Mouse (Mus musculus) intestine, embryonic 16.5 days (tissue): Measurements from ENCODE around the gene C130026I21Rik. TPM values are rescaled to one million over a fixed set of nuclear protein-coding genes. Genes with fewer than 3 reads are reported as not detected.
"Not testable (repeated sequence)": the region's sequence is repeated elsewhere in the genome, so short reads cannot be mapped to it uniquely, and the experiment has no call there.

Experiments used
- ATAC-seq: fragments of 200-750 bp; cut with Nextera tagmentation; 2 replicates; pipeline ENCODE4 v1.8.0; 2017; ENCODE audit warnings: moderate TSS enrichment, moderate library complexity
- H3K27ac ChIP-seq: fragments of 300-500 bp; sonication (generic); 2 replicates; pipeline ENCODE4 v1.5.1; 2014; ENCODE audit warnings: mild to moderate bottlenecking, low read length
- H3K27me3 ChIP-seq: fragments of 300-500 bp; sonication (generic); replicated peaks from 2 replicates; pipeline ENCODE4 v1.6.1; 2014; ENCODE audit warnings: low read length, control low read depth, mixed read lengths; ENCODE audit not compliant: control insufficient read depth, insufficient read depth
- H3K36me3 ChIP-seq: fragments of 300-500 bp; sonication (generic); 2 replicates; pipeline ENCODE4 v1.6.1; 2014; ENCODE audit warnings: low read length, control low read depth; ENCODE audit not compliant: control insufficient read depth, insufficient read depth
- H3K4me1 ChIP-seq: fragments of 300-500 bp; sonication (generic); 2 replicates; pipeline ENCODE4 v1.6.1; 2014; ENCODE audit warnings: low read length, control low read depth, mixed read lengths; ENCODE audit not compliant: control insufficient read depth, insufficient read depth
- H3K4me2 ChIP-seq: fragments of 300-500 bp; sonication (generic); 2 replicates; pipeline ENCODE4 v1.6.1; 2014; ENCODE audit warnings: low read depth, low read length, control low read depth
- H3K4me3 ChIP-seq: fragments of 300-500 bp; sonication (generic); 2 replicates; pipeline ENCODE4 v1.5.1; 2014; ENCODE audit warnings: mild to moderate bottlenecking, low read length
- H3K9ac ChIP-seq: fragments of 300-500 bp; sonication (generic); 2 replicates; pipeline ENCODE4 v1.6.1; 2014; ENCODE audit warnings: low read depth, low read length
- H3K9me3 ChIP-seq: fragments of 300-500 bp; sonication (generic); 2 replicates; pipeline ENCODE4 v1.6.1; 2016; ENCODE audit warnings: low read length, control low read depth; ENCODE audit not compliant: control insufficient read depth
- WGBS: fragments of 180-500 bp; shearing (Covaris S2); extraction: QIAGEN DNeasy Blood & Tissue Kit; methylation state at CpG from one replicate; pipeline ENCODE4 v1.1.7; 2014; 5-methylcytosine and 5-hydroxymethylcytosine counted together
- polyA plus RNA-seq: library from polyadenylated mRNA; unstranded; fragments of >200 nt; fragmentation: Nextera tagmentation; extraction: Ambion mirVana; gene quantifications from 2 replicates; pipeline ENCODE4 v1.2.1, GENCODE M21; 2015

The C130026I21Rik gene
- polyA plus RNA-seq, 1 experiment from 2014 or later, result 0.33 TPM

DNA sequence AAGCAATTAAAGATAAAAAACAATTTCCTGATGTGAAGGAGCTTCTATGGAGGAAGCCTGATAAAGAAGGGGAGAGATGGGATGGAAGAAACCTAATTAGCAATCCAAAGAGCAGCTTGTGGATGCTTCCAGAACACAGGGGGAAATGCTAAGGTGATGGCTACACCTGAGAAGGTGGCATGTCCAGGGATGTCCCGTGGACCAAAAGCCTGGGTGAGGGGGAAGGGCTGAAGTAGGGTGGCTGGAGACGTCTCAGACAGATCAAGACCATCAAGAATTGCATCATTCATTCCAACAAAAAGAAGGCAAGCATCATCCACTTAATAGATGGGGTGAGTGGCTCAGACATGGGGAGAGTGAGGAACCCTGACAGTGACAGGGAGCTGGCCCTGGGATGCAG, 27.3 kb downstream of the C130026I21Rik start:
- not testable (repeated sequence) for H3K27ac ChIP-seq, H3K4me3 ChIP-seq, H3K9ac ChIP-seq, H3K27me3 ChIP-seq, H3K36me3 ChIP-seq, H3K9me3 ChIP-seq, H3K4me2 ChIP-seq, ATAC-seq, H3K4me1 ChIP-seq
- 71% methylated on average over 2 of the region's 2 CpGs for WGBS

DNA sequence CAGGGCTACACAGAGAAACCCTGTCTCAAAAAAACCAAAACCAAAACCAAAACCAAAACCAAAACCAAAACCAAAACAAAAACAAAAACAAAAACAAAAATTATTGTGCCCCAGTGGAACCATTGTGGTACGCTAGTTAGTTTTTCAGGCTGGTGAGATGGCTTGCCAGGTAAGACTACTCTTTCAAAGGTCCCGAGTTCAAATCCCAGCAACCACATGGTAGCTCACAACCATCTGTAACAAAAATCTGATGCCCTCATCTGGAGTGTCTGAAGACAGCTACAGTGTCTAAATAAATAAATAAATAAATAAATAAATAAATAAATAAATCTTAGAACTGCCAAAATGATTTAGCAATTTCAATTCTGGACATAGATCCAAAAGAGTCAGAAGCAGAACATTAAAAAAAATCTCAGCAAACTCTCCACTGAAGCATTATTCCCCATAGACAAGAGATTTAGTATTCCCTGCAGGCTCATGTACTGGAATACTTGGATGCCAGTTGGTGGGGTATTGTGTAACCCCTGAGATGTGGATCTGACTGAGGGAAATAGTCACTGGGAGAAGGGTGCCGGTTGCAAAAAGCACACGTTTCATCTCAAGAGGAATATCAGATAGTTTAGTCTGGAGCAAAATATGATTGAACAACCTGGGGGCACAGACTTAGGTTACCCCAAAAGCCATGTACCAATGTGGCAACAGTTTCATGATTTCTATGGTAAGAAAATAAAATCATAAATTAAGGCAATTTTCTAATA, 31.2 kb downstream of the C130026I21Rik start:
- not testable (repeated sequence) for H3K4me3 ChIP-seq, H3K4me2 ChIP-seq, H3K36me3 ChIP-seq, H3K9me3 ChIP-seq, H3K9ac ChIP-seq, H3K4me1 ChIP-seq, ATAC-seq, H3K27ac ChIP-seq, H3K27me3 ChIP-seq
- WGBS, result 77% methylated on average over 4 of the region's 4 CpGs

DNA sequence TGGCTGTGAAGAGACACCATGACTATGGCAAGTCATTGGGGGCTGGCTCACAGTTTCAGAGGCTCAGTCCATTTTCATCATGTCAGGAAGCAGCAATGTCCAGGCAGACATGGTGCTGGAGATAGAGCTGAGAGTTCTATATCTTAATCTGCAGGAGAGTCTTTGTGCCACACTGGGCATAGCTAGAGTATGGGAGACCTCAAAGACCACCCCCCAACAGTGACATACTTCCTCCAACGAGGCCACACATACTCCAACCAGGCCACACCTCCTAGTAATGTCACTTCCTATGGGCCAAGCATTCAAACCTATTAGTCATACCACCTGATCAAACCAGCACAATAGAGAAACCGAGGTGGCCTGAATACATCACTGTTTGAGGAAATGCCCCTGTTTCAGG, 63.8 kb downstream of the C130026I21Rik start:
- not testable (repeated sequence) for H3K9ac ChIP-seq, H3K4me3 ChIP-seq, H3K36me3 ChIP-seq, H3K27me3 ChIP-seq, H3K27ac ChIP-seq, H3K4me1 ChIP-seq, H3K9me3 ChIP-seq, H3K4me2 ChIP-seq, ATAC-seq
- WGBS, result 42% methylated on average over 1 of the region's 2 CpGs

DNA sequence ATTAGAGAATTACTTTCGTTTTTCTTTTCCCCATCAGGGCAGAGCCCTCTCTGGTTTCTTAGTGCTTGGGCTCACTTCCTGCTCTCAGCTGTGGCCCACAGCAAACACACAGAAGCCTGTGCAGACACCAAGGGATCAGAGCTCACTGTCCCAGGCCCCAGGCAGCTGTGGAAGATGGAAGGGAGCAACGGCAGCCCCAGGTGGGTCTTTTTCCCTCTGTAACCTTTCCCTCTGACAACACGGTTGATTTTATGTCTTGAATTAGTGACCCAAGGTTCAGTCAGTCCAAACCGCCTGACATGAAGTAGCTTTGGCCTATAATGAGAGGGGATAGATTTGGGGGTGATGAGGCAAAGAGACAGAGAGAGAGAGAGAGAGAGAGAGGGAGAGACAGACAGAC, 70.8 kb downstream of the C130026I21Rik start:
- ATAC-seq, H3K4me1 ChIP-seq, H3K4me2 ChIP-seq, H3K27me3 ChIP-seq, H3K9ac ChIP-seq, H3K4me3 ChIP-seq, H3K9me3 ChIP-seq, H3K36me3 ChIP-seq, H3K27ac ChIP-seq: not testable (repeated sequence)
- WGBS, result 81% methylated on average over 3 of the region's 4 CpGs

DNA sequence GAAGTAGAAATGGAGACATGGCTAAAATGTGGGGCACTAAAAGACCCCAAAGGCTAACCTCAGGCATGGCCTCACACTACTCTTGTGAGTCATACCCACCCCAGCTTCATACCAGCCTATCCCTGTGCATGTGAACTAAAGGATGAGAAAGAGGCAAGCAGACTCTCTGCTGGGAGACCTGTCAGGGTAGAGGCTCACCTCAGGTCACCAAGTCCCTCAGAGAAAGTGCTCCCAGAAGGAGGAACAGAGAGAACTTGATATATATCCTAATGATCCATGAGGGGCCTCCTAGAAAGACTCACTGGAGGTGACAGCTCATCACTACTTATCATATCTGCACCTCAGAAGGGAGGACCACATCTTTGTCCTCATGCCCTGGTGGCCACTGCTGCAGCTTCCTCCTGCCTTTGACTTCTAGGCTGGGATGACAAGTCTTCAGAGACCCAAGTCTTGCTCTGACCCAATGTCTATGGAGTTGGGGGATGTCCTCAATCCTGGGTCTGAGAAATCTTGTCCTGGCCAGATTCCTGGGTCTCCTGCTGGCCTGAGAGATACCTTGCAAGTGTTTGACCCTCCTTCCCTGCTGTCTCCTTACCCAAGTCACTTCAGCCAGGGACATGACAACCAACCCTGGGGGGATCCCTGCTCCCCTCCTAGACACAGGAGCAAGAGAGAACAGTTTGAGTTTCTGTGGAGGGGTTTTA, 71.6 kb downstream of the C130026I21Rik start:
- not testable (repeated sequence) for H3K4me1 ChIP-seq, H3K4me3 ChIP-seq, H3K36me3 ChIP-seq, H3K27me3 ChIP-seq, H3K27ac ChIP-seq, H3K9ac ChIP-seq, ATAC-seq, H3K4me2 ChIP-seq, H3K9me3 ChIP-seq

DNA sequence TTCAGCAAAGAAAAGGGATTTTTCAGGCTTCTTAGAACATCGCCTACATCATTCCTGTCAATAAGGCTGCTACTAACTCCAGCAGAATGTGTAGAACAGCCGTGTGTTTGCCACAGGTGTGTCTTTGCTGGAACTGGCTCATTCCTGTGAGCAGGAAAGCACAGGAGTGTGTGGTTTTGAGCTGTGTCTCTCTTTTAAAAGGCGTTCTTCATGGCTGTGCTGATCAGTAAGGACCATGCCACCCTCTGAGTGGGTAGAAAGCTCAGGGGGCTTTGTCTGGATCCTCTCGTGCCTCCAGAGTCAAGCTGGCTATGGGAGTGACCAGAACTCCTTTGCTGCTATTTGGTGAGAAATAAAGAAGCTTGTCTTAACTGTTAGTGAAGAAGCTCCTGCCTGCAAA, 73.6 kb downstream of the C130026I21Rik start:
- H3K4me2 ChIP-seq, H3K27ac ChIP-seq, H3K9ac ChIP-seq, H3K9me3 ChIP-seq, H3K4me3 ChIP-seq, H3K27me3 ChIP-seq, ATAC-seq, H3K36me3 ChIP-seq, H3K4me1 ChIP-seq: not testable (repeated sequence)
- 57% methylated on average over 4 of the region's 4 CpGs for WGBS

DNA sequence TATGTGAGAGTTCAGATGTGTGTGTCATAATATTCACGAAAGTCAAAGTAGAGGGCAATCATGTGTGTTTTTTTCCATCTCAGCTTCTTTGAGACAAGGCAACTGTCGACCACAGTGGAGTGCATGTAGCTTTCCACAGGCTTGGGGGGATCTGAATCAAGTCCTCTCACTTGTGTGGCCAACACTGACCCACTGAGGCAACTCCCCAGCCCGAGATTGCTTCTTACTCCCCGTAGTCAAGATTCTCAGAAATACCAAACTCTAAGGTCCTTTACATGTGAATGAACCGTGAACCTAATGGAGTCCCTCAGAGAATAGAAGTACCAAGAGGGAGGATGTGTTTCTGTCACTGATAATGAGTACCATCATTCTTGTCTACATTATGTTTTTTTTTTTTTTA, 76.6 kb downstream of the C130026I21Rik start:
- H3K4me1 ChIP-seq, H3K4me2 ChIP-seq, H3K27me3 ChIP-seq, H3K4me3 ChIP-seq, H3K9ac ChIP-seq, ATAC-seq, H3K36me3 ChIP-seq, H3K27ac ChIP-seq, H3K9me3 ChIP-seq: not testable (repeated sequence)
- 83% methylated on average over 5 of the region's 5 CpGs for WGBS

DNA sequence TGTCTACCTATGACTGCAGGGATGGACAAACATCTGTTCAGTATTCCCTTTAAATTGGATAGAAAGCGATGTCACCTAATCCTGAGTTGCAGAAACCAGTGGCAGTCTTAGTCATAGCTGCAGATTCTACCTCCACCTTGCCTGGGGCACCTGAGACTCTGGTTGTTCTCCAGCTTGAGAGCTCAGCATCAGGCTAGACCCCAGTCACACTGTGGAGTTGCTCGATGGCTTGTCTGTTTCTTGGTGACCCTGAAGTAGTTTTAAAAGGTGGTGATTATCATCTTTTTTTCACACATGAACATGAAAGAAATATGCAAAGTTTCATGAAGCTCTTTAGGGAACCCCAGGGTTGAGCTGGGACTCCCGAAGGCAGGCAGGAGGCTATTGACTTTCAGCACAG, 88.4 kb downstream of the C130026I21Rik start:
- H3K4me3 ChIP-seq, H3K9me3 ChIP-seq, H3K9ac ChIP-seq, ATAC-seq, H3K4me1 ChIP-seq, H3K4me2 ChIP-seq, H3K27ac ChIP-seq, H3K36me3 ChIP-seq, H3K27me3 ChIP-seq: not testable (repeated sequence)
- WGBS, result 82% methylated on average over 1 of the region's 3 CpGs

DNA sequence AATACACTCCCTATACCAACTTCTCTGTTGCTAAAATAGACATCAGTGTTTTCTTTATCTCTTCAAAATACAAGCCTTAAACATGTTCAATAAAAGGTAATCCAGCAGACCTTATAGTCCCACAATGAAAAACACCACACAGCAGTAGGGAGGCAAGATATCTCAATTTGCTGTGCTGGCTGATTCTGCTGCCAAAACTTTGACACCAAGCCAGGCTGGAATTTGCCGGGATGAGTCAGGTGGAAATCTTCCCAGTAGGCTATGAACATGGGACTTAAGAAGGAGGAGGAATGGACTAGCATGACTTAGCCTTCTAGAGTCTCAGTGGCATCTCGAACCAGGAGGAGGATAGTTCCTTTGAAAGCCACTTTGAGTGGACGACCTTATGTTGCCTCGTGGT, 91.4 kb downstream of the C130026I21Rik start:
- H3K36me3 ChIP-seq, H3K4me2 ChIP-seq, H3K27me3 ChIP-seq, H3K9ac ChIP-seq, H3K4me3 ChIP-seq, H3K27ac ChIP-seq, ATAC-seq, H3K4me1 ChIP-seq, H3K9me3 ChIP-seq: not testable (repeated sequence)
- 68% methylated on average over 4 of the region's 4 CpGs for WGBS

DNA sequence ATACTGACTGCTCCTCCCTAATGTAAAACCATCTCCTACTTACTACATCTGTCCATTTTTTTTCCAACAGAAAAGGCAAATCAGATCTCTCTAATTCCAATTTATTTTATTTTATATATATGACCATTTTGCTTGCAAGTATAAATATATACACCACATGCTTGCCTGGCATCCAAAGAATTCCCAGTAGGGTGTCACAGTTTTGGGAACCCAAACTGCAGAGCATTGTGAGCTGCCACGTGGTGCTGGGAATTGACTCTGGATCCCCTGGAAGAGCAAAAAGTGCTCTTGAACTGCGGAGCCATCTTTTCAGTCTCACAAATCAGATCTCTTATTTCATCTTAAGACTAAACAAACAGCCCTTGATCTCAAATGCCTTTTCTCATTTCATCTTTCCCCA, 107.5 kb downstream of the C130026I21Rik start:
- WGBS, result 30% methylated on average over 1 of the region's 2 CpGs
- not testable (repeated sequence) for H3K36me3 ChIP-seq, H3K27me3 ChIP-seq, H3K9me3 ChIP-seq, H3K27ac ChIP-seq, ATAC-seq, H3K9ac ChIP-seq, H3K4me2 ChIP-seq, H3K4me1 ChIP-seq, H3K4me3 ChIP-seq
